Mouse (Mus musculus) lung, postnatal 25 days (tissue): Measurements from ENCODE around the gene Scgn.

Source experiments
- DNase-seq: peaks from one replicate; pipeline ENCODE4 v3.0.0; 2022; ENCODE audit warnings: low spot score

Scgn gene

GRCm38 (mm10) chr13:23938699-23939098 is 52.3 kb downstream of the Scgn start:
- no peak for DNase-seq

GRCm38 (mm10) chr13:23934211-23934520 is 56.8 kb downstream of the Scgn start, which contains the start of gene Hist1h2aa:
Hist1h2aa (plus strand) TSS chr13:23934462.
- no peak for DNase-seq

- no peak for DNase-seq
Observed at GRCm38 (mm10) chr13:23933421-23934210, 57.4 kb downstream of the Scgn start, which contains the start of gene Hist1h2ba. Hist1h2ba (minus strand) TSS chr13:23934156.

- DNase-seq, result no peak
Observed at GRCm38 (mm10) chr13:23930904-23931303, 60.1 kb downstream of the Scgn start.

GRCm38 (mm10) chr13:23930461-23930860 is 60.6 kb downstream of the Scgn start:
- DNase-seq, result no peak

DNA sequence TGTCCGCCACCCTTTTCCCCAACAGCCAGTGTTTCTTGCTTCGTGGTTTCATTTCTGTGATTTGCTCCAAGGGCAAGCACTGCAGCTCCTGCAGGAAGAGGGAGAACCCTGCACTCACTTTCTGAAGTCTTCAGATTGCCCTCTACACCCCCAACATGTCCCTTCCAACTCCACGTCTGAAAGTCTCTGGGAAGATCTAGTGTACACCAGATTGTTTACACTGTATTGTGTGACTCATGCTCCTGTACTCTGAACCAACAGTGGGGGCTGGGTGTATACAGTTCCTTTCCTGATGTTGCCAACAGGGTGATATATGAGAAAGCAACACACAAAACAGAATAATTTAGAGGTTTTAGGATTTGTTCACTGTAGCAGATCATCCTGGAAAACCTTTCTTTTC is 62.4 kb downstream of the Scgn start:
- DNase-seq, result peak; percentile 30

DNA sequence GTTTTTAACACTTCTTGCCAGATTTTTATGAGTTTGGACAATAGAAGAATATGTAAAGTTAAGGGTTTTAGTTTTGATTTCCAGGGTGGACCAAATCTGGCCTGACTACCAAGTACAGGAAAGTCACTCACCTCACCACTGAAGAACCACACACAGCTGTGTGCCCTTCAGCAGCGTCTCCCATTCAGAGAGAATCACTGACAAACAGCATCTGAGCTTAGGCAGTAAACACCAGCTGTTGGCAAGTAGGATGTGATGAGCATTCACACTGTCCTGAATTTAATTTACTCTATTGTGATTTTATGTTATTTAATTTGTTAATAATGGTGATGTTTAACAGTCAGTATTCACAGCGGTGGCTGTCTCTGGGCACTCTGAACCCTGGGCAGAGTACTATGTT is 65.2 kb downstream of the Scgn start:
- DNase-seq, result no peak

DNA sequence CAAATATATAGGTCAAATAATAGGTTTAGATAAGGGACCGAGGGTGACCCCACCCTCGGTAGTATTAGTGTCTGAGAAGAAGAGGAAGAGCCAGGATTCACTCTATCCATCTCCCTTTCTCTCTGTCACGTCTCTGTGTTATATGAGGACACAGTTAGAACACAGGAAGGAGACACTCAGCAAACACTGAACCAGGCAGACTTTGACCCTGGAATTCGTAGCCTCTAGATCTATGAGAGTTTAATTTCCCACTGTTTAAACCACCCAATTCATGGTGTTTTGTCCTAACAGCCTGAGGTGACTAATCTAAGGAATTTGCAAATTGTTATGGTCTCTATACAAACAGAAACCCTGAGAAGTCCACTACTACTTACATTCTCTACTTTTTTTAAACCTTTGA is 73.3 kb downstream of the Scgn start:
- DNase-seq, result no peak

DNA sequence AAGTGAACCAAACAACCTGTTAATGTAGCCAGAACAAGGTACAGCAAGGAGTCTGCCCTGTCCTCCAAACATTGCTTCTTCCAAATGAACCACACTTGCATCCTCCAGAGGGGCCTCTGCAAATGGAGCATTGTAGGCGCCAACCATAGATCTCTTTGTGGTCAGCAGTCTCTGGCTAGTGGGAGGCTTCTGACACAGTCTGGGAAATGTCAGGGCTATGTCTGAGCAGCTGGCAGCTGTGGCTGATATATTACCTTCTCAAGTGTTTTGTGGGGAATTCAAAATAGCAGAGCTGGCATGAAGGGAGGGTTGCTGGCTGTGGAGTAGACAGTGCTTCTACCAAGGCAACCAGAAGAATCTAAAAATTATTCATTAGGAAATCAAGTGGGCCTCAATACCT is 74.9 kb downstream of the Scgn start:
- DNase-seq, result no peak

DNA sequence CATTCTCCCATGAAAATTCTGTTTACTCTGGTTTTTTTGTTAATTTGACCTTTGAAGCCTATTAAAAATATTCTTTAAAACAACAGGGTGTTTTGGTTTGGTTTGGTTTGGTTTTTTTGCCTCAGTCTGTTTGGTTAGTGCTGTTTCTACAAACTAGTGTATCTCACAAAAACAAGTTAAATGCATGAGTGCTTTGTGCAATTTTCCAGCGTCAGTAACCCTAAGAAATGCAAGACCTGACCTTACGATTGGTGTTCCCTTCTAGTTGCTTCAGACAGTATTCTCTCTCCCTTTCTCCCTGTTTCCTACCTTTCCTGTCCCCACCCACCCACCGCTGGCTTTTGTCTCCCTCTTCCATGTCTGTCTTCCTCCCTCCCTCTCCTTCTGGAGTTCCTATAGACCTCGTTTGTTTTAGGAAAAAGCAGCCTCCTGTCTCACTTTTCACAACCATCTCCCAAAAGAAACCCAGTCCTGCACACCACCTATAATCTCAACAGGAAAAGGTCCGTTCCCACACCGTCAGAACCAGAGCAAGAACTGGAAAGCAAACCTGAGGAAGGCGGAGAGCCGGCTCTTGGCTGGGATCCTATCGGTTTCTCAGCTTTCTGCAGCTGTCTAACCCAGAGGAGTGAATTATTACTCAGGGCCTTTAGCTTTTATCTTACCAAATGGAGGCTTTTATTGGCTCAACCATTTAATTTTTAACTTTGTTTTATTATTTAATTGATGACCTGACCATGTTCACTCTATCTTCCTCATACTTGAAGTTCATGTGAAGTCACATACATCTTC is 76.4 kb downstream of the Scgn start, which contains the start of gene Slc17a4:
Gene Slc17a4, minus strand, starts transcription at position 634 of the 792 bp plus-strand sequence.
- DNase-seq, result no peak

GRCm38 (mm10) chr13:23913791-23914306 is 77.2 kb downstream of the Scgn start:
- peak; percentile 18 for DNase-seq

DNA sequence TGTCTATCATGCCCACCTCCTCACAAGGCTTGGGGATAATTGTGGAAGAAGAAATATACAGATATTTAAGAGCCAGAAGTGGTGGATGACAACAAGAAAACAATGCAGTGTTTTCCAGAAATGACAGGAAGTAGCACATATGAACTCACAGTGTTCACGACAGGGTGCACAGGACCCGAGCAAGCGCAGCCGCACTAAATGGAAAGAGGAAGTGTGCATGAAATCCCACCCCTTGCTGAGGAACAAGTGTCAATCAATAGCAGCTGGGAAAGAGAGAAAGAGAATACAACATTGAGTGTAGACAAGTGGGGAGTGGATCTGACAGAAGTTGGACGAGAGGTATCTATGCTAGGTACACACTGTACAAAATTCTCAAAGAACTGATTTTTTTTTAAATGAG is 79.7 kb downstream of the Scgn start:
- no peak for DNase-seq

DNA sequence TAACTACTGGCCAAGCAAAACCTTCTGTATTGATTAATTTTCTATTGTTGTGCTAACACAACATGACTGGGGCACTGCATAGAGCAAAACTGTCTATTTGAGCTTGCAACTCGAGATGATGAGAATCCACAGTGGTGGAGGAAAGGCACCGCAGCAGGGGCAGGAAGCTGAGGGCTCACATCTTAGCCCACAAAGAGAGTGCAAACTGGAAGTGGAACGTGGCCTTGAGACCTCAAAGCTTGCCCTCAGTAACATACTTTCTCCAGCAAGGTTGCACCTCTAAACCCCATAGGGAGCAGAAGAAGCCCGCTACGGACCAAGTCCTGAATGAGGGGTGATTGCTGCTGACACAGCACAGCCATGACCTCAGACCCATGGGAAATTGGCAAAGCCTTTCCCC is 80.9 kb downstream of the Scgn start:
- no peak for DNase-seq

DNA sequence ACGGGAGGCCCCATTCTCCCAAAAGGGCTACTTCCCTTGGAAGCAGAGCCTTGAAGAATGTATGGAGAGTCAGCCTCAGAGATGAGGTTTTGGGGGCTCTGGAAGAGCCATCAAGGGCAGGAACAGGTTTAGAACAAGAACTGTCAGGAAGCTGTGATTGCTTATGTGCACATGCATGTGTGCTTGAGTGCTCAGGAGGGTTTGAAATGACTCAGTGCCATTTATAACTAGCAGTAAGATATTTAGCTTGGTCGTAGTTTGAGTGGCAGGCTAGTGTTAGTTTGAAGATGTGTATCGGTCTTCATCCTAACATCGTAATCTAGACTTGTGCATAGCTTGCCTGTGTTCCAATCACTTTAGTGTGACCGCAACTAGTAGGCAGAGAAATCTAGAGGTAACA is 84.1 kb downstream of the Scgn start:
- no peak for DNase-seq
